Mouse (Mus musculus): ENCODE measurements around the gene Nhlh2. TPM values are rescaled to one million over a fixed set of nuclear protein-coding genes. Genes with fewer than 3 reads are reported as not detected.
A peak's percentile ranks its signal among the peaks of the same experiment; 100 is the strongest.

Gene Nhlh2
- polyA plus RNA-seq, 1 experiment from 2014 or later: 0.06 TPM

DNA sequence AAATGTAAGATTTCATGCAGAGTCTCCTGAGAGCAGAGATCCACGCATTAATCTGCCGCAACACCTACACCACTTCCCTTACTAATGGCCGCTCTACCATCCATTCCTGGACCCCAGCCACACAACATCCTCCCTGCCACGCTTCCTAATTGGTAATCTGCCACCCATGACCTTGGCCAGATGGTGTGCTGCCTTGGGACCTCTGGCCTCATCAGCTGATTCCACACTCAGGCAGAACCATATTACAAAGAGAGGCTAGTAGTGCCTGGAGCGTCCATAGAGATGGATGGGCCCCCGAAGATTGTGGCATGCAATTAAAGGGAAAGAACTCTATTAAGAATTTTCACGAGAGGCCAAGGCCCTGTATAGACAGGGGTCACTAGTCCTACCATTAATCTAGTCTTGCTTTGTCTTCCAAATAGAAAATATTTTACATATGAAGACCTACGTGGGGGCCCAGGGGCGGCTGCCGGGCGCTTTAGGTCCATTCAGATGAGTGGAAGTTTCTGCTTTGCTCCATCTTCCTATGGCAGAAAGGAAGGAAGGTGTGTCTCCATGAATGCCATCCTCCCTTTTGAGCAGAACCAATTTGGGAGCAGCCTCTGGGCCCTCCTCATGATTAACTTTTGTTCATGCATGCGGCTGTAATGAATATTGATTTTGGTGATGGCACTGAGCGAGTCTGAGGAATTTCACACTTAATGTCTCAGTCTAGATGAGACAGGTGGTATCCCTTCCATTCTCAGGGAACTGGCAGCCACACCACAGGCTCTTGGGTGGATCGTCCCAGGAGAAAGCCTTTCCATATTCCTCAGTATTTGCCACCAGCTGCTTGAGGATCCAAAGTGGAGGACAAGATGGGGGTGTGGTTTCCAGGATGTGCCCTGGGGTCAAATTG is 39.6 kb downstream of the Nhlh2 start:
- Histone ChIP-seq H3K4me3 (ENCODE audit: low read length) (no peak overlapping the region), H3K27me3 (ENCODE audit: insufficient read depth, low read length) (no peaks in the 10 kb centered on the region), H3K9me3 (ENCODE audit: low read length) (peaks cover 3% of the 10 kb centered on the region; the same call in 1 of the 2 replicates), H3K4me2 (replicated peaks; ENCODE audit: low read depth, low read length) (no peak overlapping the region), H3K4me1 (ENCODE audit: insufficient read depth, low read length) (no peaks in the 10 kb centered on the region), H3K27ac (ENCODE audit: low read length) (no peak overlapping the region), H3K36me3 (ENCODE audit: insufficient read depth, low read length) (no peaks in the 10 kb centered on the region), H3K9ac (replicated peaks; ENCODE audit: low read length) (no peak overlapping the region)
- ATAC-seq (ENCODE audit: low FRiP score, low TSS enrichment): no peak
- 78% methylated on average over 14 of the region's 14 CpGs for WGBS

DNA sequence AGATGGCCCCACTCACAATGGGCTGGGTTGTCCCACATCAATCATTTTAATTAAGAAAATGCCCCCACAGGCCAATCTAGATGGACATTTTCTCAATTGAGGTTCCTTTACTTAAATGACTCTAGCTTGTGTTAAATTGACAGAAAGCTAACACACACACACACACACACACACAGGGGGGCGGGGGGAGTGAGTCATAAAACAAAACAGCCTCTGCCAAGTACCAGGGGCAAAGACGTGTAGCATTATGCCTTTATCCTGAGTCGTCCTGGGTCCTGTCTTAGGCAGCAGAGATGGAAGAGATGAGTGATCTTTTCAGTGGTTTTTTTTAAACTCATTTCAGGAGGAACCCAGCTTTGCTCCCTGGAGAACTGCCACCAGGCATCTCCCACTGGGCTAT is 42.2 kb downstream of the Nhlh2 start:
- Histone ChIP-seq H3K27ac (ENCODE audit: low read length) (no peak overlapping the region), H3K4me3 (ENCODE audit: low read length) (no peak overlapping the region), H3K9me3 (ENCODE audit: low read length) (peaks cover 3% of the 10 kb centered on the region; the same call in 1 of the 2 replicates), H3K4me1 (ENCODE audit: insufficient read depth, low read length) (no peaks in the 10 kb centered on the region), H3K4me2 (replicated peaks; ENCODE audit: low read depth, low read length) (no peak overlapping the region), H3K27me3 (ENCODE audit: insufficient read depth, low read length) (no peaks in the 10 kb centered on the region), H3K36me3 (ENCODE audit: insufficient read depth, low read length) (no peaks in the 10 kb centered on the region), H3K9ac (replicated peaks; ENCODE audit: low read length) (no peak overlapping the region)
- 43% methylated on average over 3 of the region's 3 CpGs for WGBS
- ATAC-seq (ENCODE audit: low FRiP score, low TSS enrichment): no peak

DNA sequence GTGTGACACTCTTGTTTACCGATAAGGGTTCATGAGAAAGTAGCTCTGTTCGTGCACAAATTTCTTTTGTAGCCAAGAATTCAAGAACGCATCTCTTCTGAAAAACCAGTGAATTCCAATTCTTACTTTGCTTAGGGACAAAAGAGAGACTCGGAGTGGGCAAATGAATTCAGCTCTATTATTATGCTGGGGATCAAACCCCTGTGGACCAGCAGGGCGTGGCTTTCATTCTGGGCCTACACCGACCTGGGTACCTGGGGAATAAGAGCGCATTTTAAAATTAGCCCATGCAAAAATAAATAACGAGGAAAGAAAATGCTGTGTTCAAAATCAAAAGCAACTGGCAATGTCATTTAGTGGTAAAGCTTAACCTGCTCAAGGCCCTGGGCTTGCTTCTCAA is 43.4 kb downstream of the Nhlh2 start:
- 67% methylated on average over 8 of the region's 8 CpGs for WGBS
- Histone ChIP-seq H3K27me3 (ENCODE audit: insufficient read depth, low read length) (no peaks in the 10 kb centered on the region), H3K4me1 (ENCODE audit: insufficient read depth, low read length) (no peaks in the 10 kb centered on the region)

DNA sequence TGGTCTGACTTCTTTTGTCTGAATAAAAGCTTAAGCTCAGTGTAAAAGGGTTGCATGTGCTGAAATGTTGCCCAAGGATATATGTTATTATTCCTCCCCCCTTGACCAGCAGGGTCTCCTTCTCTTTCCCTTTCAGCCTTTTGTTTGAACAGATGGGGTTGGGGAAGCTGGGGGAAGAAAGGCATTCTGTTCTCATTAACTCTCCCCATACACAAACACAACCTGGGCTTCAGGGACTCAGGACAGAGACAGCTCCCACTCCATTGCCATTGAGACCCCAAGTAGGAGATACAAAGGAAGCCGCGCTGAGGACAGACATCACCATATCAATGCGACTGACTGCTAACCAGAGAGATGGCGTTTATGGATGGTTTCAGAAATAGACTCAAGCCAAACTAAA is 46.0 kb downstream of the Nhlh2 start:
- H3K4me1 ChIP-seq (ENCODE audit: insufficient read depth, low read length): no peaks in the 10 kb centered on the region
- 58% methylated on average over 4 of the region's 4 CpGs for whole genome bisulfite sequencing
- no peaks in the 10 kb centered on the region for H3K27me3 ChIP-seq (ENCODE audit: insufficient read depth, low read length)
- H3K4me3 ChIP-seq (ENCODE audit: low read length): no peak overlapping the region
- no peak for ATAC-seq (ENCODE audit: low FRiP score, low TSS enrichment)
- peaks cover 3% of the 10 kb centered on the region; the same call in 1 of the 2 replicates for H3K9me3 ChIP-seq (ENCODE audit: low read length)
- H3K27ac ChIP-seq (ENCODE audit: low read length): no peak overlapping the region
- no peak overlapping the region for H3K4me2 ChIP-seq (replicated peaks; ENCODE audit: low read depth, low read length)
- H3K9ac ChIP-seq (replicated peaks; ENCODE audit: low read length): no peak overlapping the region
- H3K36me3 ChIP-seq (ENCODE audit: insufficient read depth, low read length): no peaks in the 10 kb centered on the region

More for the DNA sequence above, 43.4 kb downstream of the Nhlh2 start:
- Histone ChIP-seq H3K4me2 (replicated peaks; ENCODE audit: low read depth, low read length) (no peak overlapping the region), H3K4me3 (ENCODE audit: low read length) (no peak overlapping the region), H3K9ac (replicated peaks; ENCODE audit: low read length) (no peak overlapping the region), H3K9me3 (ENCODE audit: low read length) (peaks cover 3% of the 10 kb centered on the region; the same call in 1 of the 2 replicates), H3K27ac (ENCODE audit: low read length) (no peak overlapping the region), H3K36me3 (ENCODE audit: insufficient read depth, low read length) (no peaks in the 10 kb centered on the region)
- no peak for ATAC-seq (ENCODE audit: low FRiP score, low TSS enrichment)

DNA sequence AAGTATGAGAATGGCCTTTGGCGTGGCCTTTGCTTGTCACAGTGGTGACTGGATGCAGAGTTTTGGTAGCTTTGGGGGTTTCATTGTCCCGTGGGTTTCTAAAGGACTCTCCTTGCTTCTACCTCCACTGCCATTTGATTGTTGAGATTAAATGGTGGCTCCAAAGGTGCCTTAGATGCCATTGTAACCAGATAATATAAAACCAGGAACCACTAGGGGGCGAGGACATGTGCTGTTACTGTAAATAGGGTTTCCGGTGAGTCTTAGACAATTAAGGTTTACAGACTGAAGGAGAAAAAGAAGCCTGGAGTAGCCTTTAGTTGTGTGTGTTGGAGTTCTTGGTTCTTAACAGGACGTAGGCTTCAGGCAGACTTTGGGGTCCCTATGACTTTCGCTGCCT is 50.2 kb downstream of the Nhlh2 start:
- Histone ChIP-seq H3K4me3 (ENCODE audit: low read length) (no peak overlapping the region), H3K36me3 (ENCODE audit: insufficient read depth, low read length) (no peaks in the 10 kb centered on the region), H3K4me2 (replicated peaks; ENCODE audit: low read depth, low read length) (no peak overlapping the region), H3K27ac (ENCODE audit: low read length) (no peak overlapping the region), H3K27me3 (ENCODE audit: insufficient read depth, low read length) (no peaks in the 10 kb centered on the region), H3K9ac (replicated peaks; ENCODE audit: low read length) (no peak overlapping the region), H3K9me3 (ENCODE audit: low read length) (no peaks in the 10 kb centered on the region), H3K4me1 (ENCODE audit: insufficient read depth, low read length) (no peaks in the 10 kb centered on the region)
- no peak for ATAC-seq (ENCODE audit: low FRiP score, low TSS enrichment)
- WGBS: 84% methylated on average over 6 of the region's 6 CpGs

DNA sequence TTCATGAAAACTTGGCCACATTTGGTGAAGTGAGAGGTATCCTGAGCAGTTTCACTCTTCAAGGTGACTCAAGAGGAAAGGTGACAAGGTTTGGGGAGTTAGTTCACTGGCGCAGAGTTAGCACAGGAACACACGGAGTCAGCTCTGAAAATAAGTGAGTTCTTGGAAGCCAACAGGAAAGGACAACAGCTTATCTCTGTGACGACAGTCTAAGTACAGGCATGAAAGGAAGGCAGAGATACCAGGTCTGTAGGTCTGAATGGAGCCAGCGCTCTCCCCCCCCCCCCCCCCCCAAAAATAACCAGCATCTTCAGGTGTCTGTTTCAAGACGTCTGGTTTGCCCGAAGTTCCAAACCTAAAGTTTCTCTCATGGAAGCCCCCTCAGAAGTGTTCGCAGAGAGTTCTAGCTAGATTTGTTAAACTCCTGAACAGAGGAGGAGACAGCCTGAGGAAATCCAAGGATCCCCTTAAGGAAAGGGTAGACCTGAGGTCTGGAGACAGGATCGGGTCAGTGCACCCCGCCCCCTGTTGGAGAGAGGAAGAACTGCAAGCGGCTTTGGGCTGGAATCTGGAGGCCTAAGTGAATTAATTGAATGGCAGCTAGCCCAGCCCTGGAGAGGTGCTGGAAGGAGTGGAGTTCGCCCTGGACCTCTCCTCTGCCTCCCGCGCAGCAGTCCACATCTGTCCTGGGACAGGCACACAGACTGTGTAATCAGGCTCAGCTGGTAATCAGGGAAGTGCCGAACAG is 52.2 kb downstream of the Nhlh2 start:
- no peaks in the 10 kb centered on the region for H3K36me3 ChIP-seq (ENCODE audit: insufficient read depth, low read length)
- H3K9ac ChIP-seq (replicated peaks; ENCODE audit: low read length): no peak overlapping the region
- no peaks in the 10 kb centered on the region for H3K9me3 ChIP-seq (ENCODE audit: low read length)
- H3K4me3 ChIP-seq (ENCODE audit: low read length): no peak overlapping the region
- 0 out of 2 replicates have a peak, but pooled peaks have one; percentile 46 for ATAC-seq (ENCODE audit: low FRiP score, low TSS enrichment)
- no peak overlapping the region for H3K4me2 ChIP-seq (replicated peaks; ENCODE audit: low read depth, low read length)
- H3K4me1 ChIP-seq (ENCODE audit: insufficient read depth, low read length): no peaks in the 10 kb centered on the region
- H3K27ac ChIP-seq (ENCODE audit: low read length): no peak overlapping the region
- WGBS: 39% methylated on average over 14 of the region's 14 CpGs
- no peaks in the 10 kb centered on the region for H3K27me3 ChIP-seq (ENCODE audit: insufficient read depth, low read length)

DNA sequence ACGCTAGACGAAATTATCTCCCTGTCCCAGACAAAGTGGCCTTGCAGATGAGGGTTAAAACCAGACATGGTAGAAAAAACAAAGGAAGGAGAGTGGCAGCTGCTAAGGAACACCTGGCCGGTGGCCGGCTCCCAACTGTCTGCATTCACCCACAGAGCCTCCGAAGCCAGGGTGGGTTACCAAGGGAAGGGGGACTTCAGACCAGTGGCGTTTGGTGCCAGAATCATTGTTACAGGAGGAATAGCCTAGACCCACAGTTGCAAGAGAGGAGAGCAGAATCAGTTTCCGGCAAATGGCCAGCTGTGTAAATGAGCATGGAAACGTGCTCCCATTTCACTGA is 52.8 kb downstream of the Nhlh2 start:
- no peak overlapping the region for H3K27ac ChIP-seq (ENCODE audit: low read length)
- ATAC-seq (ENCODE audit: low FRiP score, low TSS enrichment): no peak
- WGBS: 46% methylated on average over 8 of the region's 8 CpGs

DNA sequence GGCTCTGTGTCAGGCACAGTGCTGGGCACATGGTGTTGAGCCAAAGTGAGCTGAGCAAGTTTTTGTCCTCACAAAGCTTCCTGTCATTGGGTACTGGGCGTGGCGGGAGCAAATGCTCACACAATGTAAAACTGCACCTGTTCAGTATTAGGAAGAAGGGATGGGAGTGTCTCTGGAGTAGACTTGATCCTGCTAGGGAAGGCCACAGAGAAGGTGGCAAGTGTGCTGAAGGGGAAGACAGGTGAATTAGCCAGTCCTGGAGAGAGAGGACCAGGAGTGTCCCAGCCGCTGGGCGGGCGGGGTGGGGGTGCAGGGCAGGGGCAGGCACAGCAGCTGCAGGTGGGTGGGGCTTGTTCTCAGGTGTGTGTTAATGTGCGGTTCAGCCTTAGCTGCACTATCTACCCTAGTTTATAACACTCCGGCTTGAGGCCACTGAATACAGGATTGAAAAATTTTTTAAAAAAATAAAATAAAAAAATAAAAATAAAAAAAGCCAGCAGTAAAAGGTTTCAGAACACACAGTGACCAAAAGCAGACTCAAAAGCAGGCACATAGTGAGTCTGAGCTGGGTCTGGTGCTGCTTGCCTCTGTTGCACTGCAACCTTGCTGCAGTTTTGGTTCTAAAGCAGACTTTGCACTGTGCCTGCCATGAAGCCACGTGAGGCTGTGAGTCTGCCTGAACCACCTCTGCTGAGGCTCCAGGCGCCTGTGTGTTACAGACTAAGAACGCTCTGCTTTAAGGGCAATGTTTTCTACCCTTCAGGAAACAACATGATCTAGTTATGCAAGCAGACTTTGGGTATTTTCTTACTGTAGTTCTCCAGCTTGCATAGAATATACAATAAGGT is 53.6 kb downstream of the Nhlh2 start:
- ATAC-seq (ENCODE audit: low FRiP score, low TSS enrichment): no peak

More for the DNA sequence above, 52.8 kb downstream of the Nhlh2 start:
- H3K4me2 ChIP-seq (replicated peaks; ENCODE audit: low read depth, low read length): no peak overlapping the region
- no peaks in the 10 kb centered on the region for H3K27me3 ChIP-seq (ENCODE audit: insufficient read depth, low read length)
- no peaks in the 10 kb centered on the region for H3K36me3 ChIP-seq (ENCODE audit: insufficient read depth, low read length)
- no peak overlapping the region for H3K4me3 ChIP-seq (ENCODE audit: low read length)
- H3K9ac ChIP-seq (replicated peaks; ENCODE audit: low read length): no peak overlapping the region
- no peaks in the 10 kb centered on the region for H3K9me3 ChIP-seq (ENCODE audit: low read length)
- H3K4me1 ChIP-seq (ENCODE audit: insufficient read depth, low read length): no peaks in the 10 kb centered on the region

DNA sequence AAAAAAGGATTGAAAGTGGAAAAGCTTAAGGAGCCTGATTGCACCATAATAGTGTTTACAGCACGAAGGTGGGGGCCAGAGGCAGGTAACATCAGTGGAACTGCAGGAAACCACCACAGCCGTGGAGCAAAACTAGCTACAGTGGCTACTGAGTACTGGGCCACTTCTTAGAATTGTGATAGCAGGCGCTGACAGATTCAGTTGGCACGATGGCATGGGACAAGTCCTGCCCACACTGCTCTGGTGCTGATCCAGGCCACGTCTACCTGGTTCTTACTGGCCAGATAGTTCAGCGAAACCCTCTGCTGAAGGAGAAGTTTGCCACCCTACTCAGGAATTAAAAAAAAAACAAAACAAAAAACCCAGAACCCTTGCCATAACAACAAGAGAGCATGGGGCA is 54.7 kb downstream of the Nhlh2 start:
- Histone ChIP-seq H3K9me3 (ENCODE audit: low read length) (no peaks in the 10 kb centered on the region), H3K4me1 (ENCODE audit: insufficient read depth, low read length) (no peaks in the 10 kb centered on the region), H3K27ac (ENCODE audit: low read length) (no peak overlapping the region), H3K36me3 (ENCODE audit: insufficient read depth, low read length) (no peaks in the 10 kb centered on the region), H3K9ac (replicated peaks; ENCODE audit: low read length) (no peak overlapping the region), H3K27me3 (ENCODE audit: insufficient read depth, low read length) (no peaks in the 10 kb centered on the region), H3K4me2 (replicated peaks; ENCODE audit: low read depth, low read length) (no peak overlapping the region), H3K4me3 (ENCODE audit: low read length) (no peak overlapping the region)
- ATAC-seq (ENCODE audit: low FRiP score, low TSS enrichment): no peak
- WGBS: 85% methylated on average over 6 of the region's 6 CpGs

More for the DNA sequence above, 53.6 kb downstream of the Nhlh2 start:
- Histone ChIP-seq H3K4me3 (ENCODE audit: low read length) (no peak overlapping the region), H3K9me3 (ENCODE audit: low read length) (no peaks in the 10 kb centered on the region), H3K36me3 (ENCODE audit: insufficient read depth, low read length) (no peaks in the 10 kb centered on the region), H3K9ac (replicated peaks; ENCODE audit: low read length) (no peak overlapping the region), H3K27me3 (ENCODE audit: insufficient read depth, low read length) (no peaks in the 10 kb centered on the region), H3K4me2 (replicated peaks; ENCODE audit: low read depth, low read length) (no peak overlapping the region), H3K27ac (ENCODE audit: low read length) (no peak overlapping the region), H3K4me1 (ENCODE audit: insufficient read depth, low read length) (no peaks in the 10 kb centered on the region)
- 80% methylated on average over 10 of the region's 10 CpGs for WGBS
